Mouse (Mus musculus): ENCODE results near the gene Fmnl1. TPM values are rescaled to one million over a fixed set of nuclear protein-coding genes. Genes with fewer than 3 reads are reported as not detected.

Fmnl1 gene
- polyA plus RNA-seq, 1 experiment, result 63.7 TPM

- no peaks in the 10 kb centered on the region for H3K27me3 ChIP-seq (ENCODE audit: control insufficient read depth, insufficient read depth, low read length)
- no peak for TF ChIP-seq POLR2A (IDR thresholded peaks at IDR 0.05; ENCODE audit: borderline replicate concordance, insufficient read depth, low read length)
- TF ChIP-seq CTCF (IDR thresholded peaks at IDR 0.05; ENCODE audit: borderline replicate concordance, insufficient read depth, low read depth, low read length), result no peak
- H3K4me3 ChIP-seq (replicated peaks; ENCODE audit: insufficient read depth, low read depth, low read length), result no peak overlapping the region
- WGBS, result 88% methylated on average over 8 of the region's 8 CpGs
- DNase-seq, result no peak
- no peak overlapping the region for H3K27ac ChIP-seq (ENCODE audit: insufficient read depth, low read length)
- peaks cover 7% of the 10 kb centered on the region for H3K4me1 ChIP-seq (ENCODE audit: control insufficient read depth, insufficient read depth, low read length)
These were observed 7.8 kb downstream of the Fmnl1 start for GRCm38 (mm10) chr11:103178748-103179147.

GRCm38 (mm10) chr11:103180426-103180825 is 9.5 kb downstream of the Fmnl1 start:
- Histone ChIP-seq H3K27ac (ENCODE audit: insufficient read depth, low read length) (no peak overlapping the region), H3K4me3 (replicated peaks; ENCODE audit: insufficient read depth, low read depth, low read length) (no peak overlapping the region), H3K4me1 (ENCODE audit: control insufficient read depth, insufficient read depth, low read length) (no peaks in the 10 kb centered on the region; the same call in 1 of the 2 replicates), H3K27me3 (ENCODE audit: control insufficient read depth, insufficient read depth, low read length) (no peaks in the 10 kb centered on the region)
- no peak for DNase-seq
- WGBS, result 50% methylated on average over 1 of the region's 1 CpGs
- no peak for TF ChIP-seq CTCF (IDR thresholded peaks at IDR 0.05; ENCODE audit: borderline replicate concordance, insufficient read depth, low read depth, low read length)
- TF ChIP-seq POLR2A (IDR thresholded peaks at IDR 0.05; ENCODE audit: borderline replicate concordance, insufficient read depth, low read length), result no peak

GRCm38 (mm10) chr11:103181349-103181748 is 10.4 kb downstream of the Fmnl1 start:
- Histone ChIP-seq H3K4me3 (replicated peaks; ENCODE audit: insufficient read depth, low read depth, low read length) (no peak overlapping the region), H3K27me3 (ENCODE audit: control insufficient read depth, insufficient read depth, low read length) (no peaks in the 10 kb centered on the region), H3K27ac (ENCODE audit: insufficient read depth, low read length) (no peak overlapping the region), H3K4me1 (ENCODE audit: control insufficient read depth, insufficient read depth, low read length) (no peaks in the 10 kb centered on the region; the same call in 1 of the 2 replicates)
- 80% methylated on average over 9 of the region's 9 CpGs for WGBS
- no peak for TF ChIP-seq POLR2A (IDR thresholded peaks at IDR 0.05; ENCODE audit: borderline replicate concordance, insufficient read depth, low read length)
- no peak for TF ChIP-seq CTCF (IDR thresholded peaks at IDR 0.05; ENCODE audit: borderline replicate concordance, insufficient read depth, low read depth, low read length)
- DNase-seq, result no peak

- Histone ChIP-seq H3K4me1 (ENCODE audit: control insufficient read depth, insufficient read depth, low read length) (no peaks in the 10 kb centered on the region; the same call in 1 of the 2 replicates), H3K27me3 (ENCODE audit: control insufficient read depth, insufficient read depth, low read length) (no peaks in the 10 kb centered on the region), H3K4me3 (replicated peaks; ENCODE audit: insufficient read depth, low read depth, low read length) (no peak overlapping the region), H3K27ac (ENCODE audit: insufficient read depth, low read length) (no peak overlapping the region)
- WGBS, result 86% methylated on average over 3 of the region's 3 CpGs
- TF ChIP-seq CTCF (IDR thresholded peaks at IDR 0.05; ENCODE audit: borderline replicate concordance, insufficient read depth, low read depth, low read length), result no peak
- TF ChIP-seq POLR2A (IDR thresholded peaks at IDR 0.05; ENCODE audit: borderline replicate concordance, insufficient read depth, low read length), result no peak
- no peak for DNase-seq
These were observed 11.0 kb downstream of the Fmnl1 start for GRCm38 (mm10) chr11:103181911-103182310.

GRCm38 (mm10) chr11:103184891-103185290 is 14.0 kb downstream of the Fmnl1 start:
- Histone ChIP-seq H3K27ac (ENCODE audit: insufficient read depth, low read length) (no peak overlapping the region), H3K4me1 (ENCODE audit: control insufficient read depth, insufficient read depth, low read length) (peaks cover 4% of the 10 kb centered on the region; the same call in 1 of the 2 replicates), H3K4me3 (replicated peaks; ENCODE audit: insufficient read depth, low read depth, low read length) (no peak overlapping the region), H3K27me3 (ENCODE audit: control insufficient read depth, insufficient read depth, low read length) (no peaks in the 10 kb centered on the region)
- DNase-seq, result peak in 1 of 2 experiments; percentile 54
- no peak for TF ChIP-seq POLR2A (IDR thresholded peaks at IDR 0.05; ENCODE audit: borderline replicate concordance, insufficient read depth, low read length)
- peak; percentile 68 for TF ChIP-seq CTCF (IDR thresholded peaks at IDR 0.05; ENCODE audit: borderline replicate concordance, insufficient read depth, low read depth, low read length)
- 44% methylated on average over 2 of the region's 2 CpGs for WGBS

GRCm38 (mm10) chr11:103192230-103192955 is 21.5 kb downstream of the Fmnl1 start:
- 5% methylated on average over 28 of the region's 28 CpGs for WGBS
- Histone ChIP-seq H3K4me3 (replicated peaks; ENCODE audit: insufficient read depth, low read depth, low read length) (peak overlapping the region; percentile 78), H3K27me3 (ENCODE audit: control insufficient read depth, insufficient read depth, low read length) (no peaks in the 10 kb centered on the region), H3K4me1 (ENCODE audit: control insufficient read depth, insufficient read depth, low read length) (peaks cover 32% of the 10 kb centered on the region), H3K27ac (ENCODE audit: insufficient read depth, low read length) (peak overlapping the region; percentile 84)
- DNase-seq, result peak; percentile 69 to 73
- TF ChIP-seq POLR2A (IDR thresholded peaks at IDR 0.05; ENCODE audit: borderline replicate concordance, insufficient read depth, low read length) (no peak), CTCF (IDR thresholded peaks at IDR 0.05; ENCODE audit: borderline replicate concordance, insufficient read depth, low read depth, low read length) (no peak)

GRCm38 (mm10) chr11:103192956-103193824 is 22.3 kb downstream of the Fmnl1 start:
- H3K27ac ChIP-seq (ENCODE audit: insufficient read depth, low read length), result peak overlapping the region; percentile 84
- H3K4me3 ChIP-seq (replicated peaks; ENCODE audit: insufficient read depth, low read depth, low read length), result peak overlapping the region; percentile 78
- no peaks in the 10 kb centered on the region for H3K27me3 ChIP-seq (ENCODE audit: control insufficient read depth, insufficient read depth, low read length)
- H3K4me1 ChIP-seq (ENCODE audit: control insufficient read depth, insufficient read depth, low read length), result peaks cover 39% of the 10 kb centered on the region
- peak; percentile 83 to 87 for DNase-seq
- WGBS, result 3% methylated on average over 44 of the region's 44 CpGs
- TF ChIP-seq POLR2A (IDR thresholded peaks at IDR 0.05; ENCODE audit: borderline replicate concordance, insufficient read depth, low read length) (peak; percentile 28; the same call in 1 of the 2 replicates), CTCF (IDR thresholded peaks at IDR 0.05; ENCODE audit: borderline replicate concordance, insufficient read depth, low read depth, low read length) (peak; percentile 59)

Data from cerebellum, adult 2 months (tissue).